Mouse (Mus musculus) hindbrain, embryonic 11.5 days (tissue): Measurements from ENCODE around the gene Dip2b. TPM values are rescaled to one million over a fixed set of nuclear protein-coding genes. Genes with fewer than 3 reads are reported as not detected.

ENCODE experiments used
- ATAC-seq: fragments of 200-750 bp; cut with Nextera tagmentation; 2 replicates; pipeline ENCODE4 v1.8.0; 2017; ENCODE audit warnings: mild to moderate bottlenecking, moderate TSS enrichment, moderate library complexity; ENCODE audit not compliant: low FRiP score
- DNase-seq: peaks from one replicate; pipeline ENCODE4 v3.0.0-alpha.2; 2015; ENCODE audit warnings: low spot score
- H3K27ac ChIP-seq: fragments of 300-500 bp; sonication (generic); 2 replicates; pipeline ENCODE4 v1.5.1; 2014; ENCODE audit warnings: mild to moderate bottlenecking, low read depth, low read length
- H3K27me3 ChIP-seq: fragments of 300-500 bp; sonication (generic); 2 replicates; pipeline ENCODE4 v1.6.1; 2014; ENCODE audit warnings: mild to moderate bottlenecking, low read length, moderate library complexity, mixed read lengths; ENCODE audit not compliant: control insufficient read depth, insufficient read depth
- H3K36me3 ChIP-seq: fragments of 300-500 bp; sonication (generic); 2 replicates; pipeline ENCODE4 v1.6.1; 2014; ENCODE audit warnings: mild to moderate bottlenecking, low read length, moderate library complexity, mixed read lengths; ENCODE audit not compliant: control insufficient read depth, insufficient read depth
- H3K4me1 ChIP-seq: fragments of 300-500 bp; sonication (generic); replicated peaks from 2 replicates; pipeline ENCODE4 v1.6.1; 2014; ENCODE audit warnings: low read length, mixed read lengths; ENCODE audit not compliant: control insufficient read depth, insufficient read depth
- H3K4me2 ChIP-seq: fragments of 300-500 bp; sonication (generic); replicated peaks from 2 replicates; pipeline ENCODE4 v1.6.1; 2014; ENCODE audit warnings: mild to moderate bottlenecking, low read depth, low read length
- H3K4me3 ChIP-seq: fragments of 300-500 bp; sonication (generic); 2 replicates; pipeline ENCODE4 v1.5.1; 2014; ENCODE audit warnings: low read depth, low read length
- H3K9ac ChIP-seq: fragments of 300-500 bp; sonication (generic); 2 replicates; pipeline ENCODE4 v1.6.1; 2014; ENCODE audit warnings: low read depth, low read length
- H3K9me3 ChIP-seq: fragments of 300-500 bp; sonication (generic); 2 replicates; pipeline ENCODE4 v1.6.1; 2016; ENCODE audit warnings: low read length; ENCODE audit not compliant: control insufficient read depth
- WGBS: fragments of 180-500 bp; shearing (Covaris S2); extraction: QIAGEN DNeasy Blood & Tissue Kit; methylation state at CpG from one replicate; pipeline ENCODE4 v1.1.7; 2014; 5-methylcytosine and 5-hydroxymethylcytosine counted together
- polyA plus RNA-seq: library from polyadenylated mRNA; unstranded; fragments of >200 nt; fragmentation: Nextera tagmentation; extraction: Ambion mirVana; gene quantifications from 2 replicates; pipeline ENCODE4 v1.2.1, GENCODE M21; 2014

Dip2b gene
- 24.1 and 29.6 TPM in 2 replicates for polyA plus RNA-seq

GRCm38 (mm10) chr15:100038470-100038971 lies at the start of gene Dip2b:
TSS of gene Dip2b (plus strand) at chr15:100038664.
- peak within 1 kb of the TSS; percentile 81 for H3K4me3 ChIP-seq
- under 1% methylated on average over 48 of the region's 68 CpGs for WGBS
- no peaks in the 10 kb centered on the region for H3K9me3 ChIP-seq
- H3K4me1 ChIP-seq: 0 out of 2 replicates have a peak, but pooled peaks cover 3% of the 10 kb centered on the region
- peak within 1 kb of the TSS; percentile 99 for H3K27ac ChIP-seq
- no peaks in the 10 kb centered on the region for H3K36me3 ChIP-seq
- H3K9ac ChIP-seq: peak within 1 kb of the TSS; percentile 97
- DNase-seq (peak; percentile 99), ATAC-seq (peak; percentile 94)
- peak within 1 kb of the TSS; percentile 62 for H3K4me2 ChIP-seq
- no peaks in the 10 kb centered on the region for H3K27me3 ChIP-seq

- 100% methylated on average over 1 of the region's 1 CpGs for WGBS
- H3K36me3 ChIP-seq: no peaks in the 10 kb centered on the region; the same call in 1 of the 2 replicates
- no peak overlapping the region for H3K27ac ChIP-seq
These were observed 45.4 kb upstream of the Dip2b start for GRCm38 (mm10) chr15:99993100-99993499.

GRCm38 (mm10) chr15:99997114-99997804 lies 41.2 kb upstream of the Dip2b start:
- no peak overlapping the region for H3K27ac ChIP-seq
- no peaks in the 10 kb centered on the region; the same call in 1 of the 2 replicates for H3K36me3 ChIP-seq
- no peak for DNase-seq
- no peak overlapping the region for H3K4me3 ChIP-seq
- no peak overlapping the region for H3K9ac ChIP-seq
- no peaks in the 10 kb centered on the region for H3K4me1 ChIP-seq
- ATAC-seq: no peak
- no peaks in the 10 kb centered on the region for H3K9me3 ChIP-seq
- WGBS: 96% methylated on average over 6 of the region's 6 CpGs
- H3K4me2 ChIP-seq: no peak overlapping the region
- H3K27me3 ChIP-seq: no peaks in the 10 kb centered on the region

More at GRCm38 (mm10) chr15:99993100-99993499, 45.4 kb upstream of the Dip2b start:
- H3K4me2 ChIP-seq: no peak overlapping the region
- no peaks in the 10 kb centered on the region for H3K27me3 ChIP-seq
- H3K4me1 ChIP-seq: no peaks in the 10 kb centered on the region
- H3K9ac ChIP-seq: no peak overlapping the region
- H3K9me3 ChIP-seq: no peaks in the 10 kb centered on the region
- ATAC-seq (no peak), DNase-seq (no peak)
- no peak overlapping the region for H3K4me3 ChIP-seq

GRCm38 (mm10) chr15:99999390-99999789 lies 39.1 kb upstream of the Dip2b start:
- ATAC-seq: no peak
- no peaks in the 10 kb centered on the region for H3K4me1 ChIP-seq
- no peak overlapping the region for H3K4me2 ChIP-seq
- H3K9me3 ChIP-seq: no peaks in the 10 kb centered on the region
- H3K36me3 ChIP-seq: peaks cover 5% of the 10 kb centered on the region; the same call in 1 of the 2 replicates
- no peak for DNase-seq
- no peak overlapping the region for H3K27ac ChIP-seq
- no peak overlapping the region for H3K9ac ChIP-seq
- no peak overlapping the region for H3K4me3 ChIP-seq
- WGBS: 97% methylated on average over 1 of the region's 1 CpGs
- no peaks in the 10 kb centered on the region for H3K27me3 ChIP-seq

- H3K27me3 ChIP-seq: no peaks in the 10 kb centered on the region
These were observed 33.7 kb upstream of the Dip2b start for GRCm38 (mm10) chr15:100004677-100005273.

GRCm38 (mm10) chr15:100006180-100006579 lies 32.3 kb upstream of the Dip2b start:
- Histone ChIP-seq H3K9ac (no peak overlapping the region), H3K36me3 (peaks cover 7% of the 10 kb centered on the region; the same call in 1 of the 2 replicates), H3K4me1 (no peaks in the 10 kb centered on the region), H3K4me3 (no peak overlapping the region), H3K27ac (no peak overlapping the region), H3K4me2 (no peak overlapping the region), H3K9me3 (no peaks in the 10 kb centered on the region), H3K27me3 (no peaks in the 10 kb centered on the region)
- no peak for DNase-seq
- ATAC-seq: no peak

More at GRCm38 (mm10) chr15:100004677-100005273, 33.7 kb upstream of the Dip2b start:
- no peak for ATAC-seq
- Histone ChIP-seq H3K4me3 (no peak overlapping the region), H3K36me3 (peaks cover 7% of the 10 kb centered on the region; the same call in 1 of the 2 replicates), H3K9me3 (no peaks in the 10 kb centered on the region), H3K4me2 (no peak overlapping the region), H3K9ac (no peak overlapping the region), H3K4me1 (no peaks in the 10 kb centered on the region), H3K27ac (no peak overlapping the region)
- 88% methylated on average over 7 of the region's 7 CpGs for WGBS
- DNase-seq: no peak

- no peak overlapping the region for H3K27ac ChIP-seq
- H3K9me3 ChIP-seq: no peaks in the 10 kb centered on the region
- WGBS: 77% methylated on average over 6 of the region's 6 CpGs
- no peak overlapping the region for H3K9ac ChIP-seq
- ATAC-seq: no peak
- no peak overlapping the region for H3K4me2 ChIP-seq
- H3K4me3 ChIP-seq: no peak overlapping the region
- H3K36me3 ChIP-seq: no peaks in the 10 kb centered on the region
- H3K27me3 ChIP-seq: no peaks in the 10 kb centered on the region
- no peaks in the 10 kb centered on the region for H3K4me1 ChIP-seq
- no peak for DNase-seq
These were observed 20.1 kb upstream of the Dip2b start for GRCm38 (mm10) chr15:100018280-100018899.

GRCm38 (mm10) chr15:100021175-100021574 lies 17.3 kb upstream of the Dip2b start:
- Histone ChIP-seq H3K4me2 (no peak overlapping the region), H3K4me1 (no peaks in the 10 kb centered on the region), H3K36me3 (no peaks in the 10 kb centered on the region), H3K4me3 (no peak overlapping the region), H3K27ac (no peak overlapping the region), H3K9ac (no peak overlapping the region), H3K27me3 (no peaks in the 10 kb centered on the region), H3K9me3 (no peaks in the 10 kb centered on the region)
- DNase-seq (no peak), ATAC-seq (no peak)
- WGBS: 88% methylated on average over 1 of the region's 1 CpGs
